Comparison of ENCODE assay signal across 23 mouse cellular contexts in the genomic region with DNA sequence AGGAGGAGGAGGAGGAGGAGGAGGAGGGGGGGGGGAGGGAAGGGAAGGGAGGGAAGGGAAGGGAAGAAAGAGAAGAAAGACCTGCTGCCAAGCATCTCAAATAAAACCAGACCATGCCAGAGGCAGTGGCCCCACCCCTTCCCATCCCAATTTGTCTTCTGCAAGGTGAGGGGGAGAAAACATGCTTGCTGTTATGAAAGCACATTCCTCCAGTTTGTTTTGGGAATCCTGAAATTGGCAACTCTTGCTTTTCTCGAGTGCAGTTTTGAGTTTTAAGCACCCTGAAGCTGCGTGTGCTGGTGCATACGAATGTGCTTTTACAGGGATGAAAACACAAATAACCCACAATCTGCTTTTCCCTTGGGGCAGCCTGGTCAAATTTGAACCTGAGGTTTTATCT.
"Had no signal": no experiment of that assay in that cellular context is flagged by ENCODE, and none has a peak within 500 bp of the region (broad histone marks: within the 10 kb centered on the region; RNA-seq: fewer than 3 reads in every experiment).

No protein-coding gene starts in this region.

- DNase-seq: gastrocnemius, adult 2 months; gastrocnemius, postnatal 10 days; gastrocnemius, postnatal 25 days; heart, adult 18-20 months; heart, postnatal 10 days; heart, postnatal 4 days; kidney, postnatal 10 days; kidney, postnatal 25 days; layer of hippocampus, adult 9-11 months; layer of hippocampus, postnatal 36 days; left cerebral cortex, postnatal 4 days had no signal

- H3K9me3 ChIP-seq: heart, embryonic 10.5 days; heart, embryonic 12.5 days; hindbrain, embryonic 10.5 days; hindbrain, embryonic 12.5 days; intestine, embryonic 15.5 days; limb, embryonic 13.5 days; limb, embryonic 15.5 days; liver, embryonic 12.5 days had no signal

- H3K36me3 ChIP-seq: heart, embryonic 10.5 days; heart, embryonic 12.5 days; hindbrain, embryonic 10.5 days; hindbrain, embryonic 12.5 days; intestine, embryonic 15.5 days; limb, embryonic 13.5 days; limb, embryonic 15.5 days; liver, embryonic 12.5 days had no signal

- ATAC-seq: hindbrain, embryonic 16.5 days; inflammation-experienced regulatory T-cells, adult 6 months; intestine, embryonic 15.5 days; liver, embryonic 12.5 days had no signal

- H3K4me2 ChIP-seq: heart, embryonic 12.5 days; hindbrain, embryonic 12.5 days; hindbrain, embryonic 14.5 days; intestine, embryonic 15.5 days; limb, embryonic 13.5 days; limb, embryonic 15.5 days; liver, embryonic 12.5 days had no signal

- H3K4me1 ChIP-seq: heart, embryonic 10.5 days; heart, embryonic 12.5 days; hindbrain, embryonic 12.5 days; intestine, embryonic 15.5 days; limb, embryonic 13.5 days; limb, embryonic 15.5 days; liver, embryonic 12.5 days had no signal

- H3K9ac ChIP-seq: heart, embryonic 12.5 days; hindbrain, embryonic 12.5 days; hindbrain, embryonic 14.5 days; intestine, embryonic 15.5 days; limb, embryonic 13.5 days; limb, embryonic 15.5 days; liver, embryonic 12.5 days; liver, embryonic 14.5 days had no signal

- H3K27me3 ChIP-seq: heart, embryonic 12.5 days; hindbrain, embryonic 12.5 days; intestine, embryonic 15.5 days; limb, embryonic 13.5 days; limb, embryonic 15.5 days; liver, embryonic 12.5 days had no signal

- H3K27ac ChIP-seq: gastrocnemius, adult 2 months; heart, embryonic 10.5 days; hindbrain, embryonic 10.5 days; hindbrain, embryonic 12.5 days; hindbrain, embryonic 14.5 days; intestine, embryonic 15.5 days; limb, embryonic 13.5 days; limb, embryonic 15.5 days; liver, embryonic 12.5 days; liver, embryonic 14.5 days had no signal

- H3K4me3 ChIP-seq: gastrocnemius, adult 2 months; heart, embryonic 10.5 days; heart, embryonic 12.5 days; hindbrain, embryonic 10.5 days; hindbrain, embryonic 12.5 days; intestine, embryonic 15.5 days; limb, embryonic 13.5 days; limb, embryonic 15.5 days; liver, embryonic 12.5 days had no signal
